Mouse (Mus musculus): Measurements from ENCODE around the gene Rsad2. TPM values are rescaled to one million over a fixed set of nuclear protein-coding genes. Genes with fewer than 3 reads are reported as not detected.

The Rsad2 gene
- polyA plus RNA-seq, 1 experiment: 0.70 TPM

- TF ChIP-seq CTCF (IDR thresholded peaks at IDR 0.05; ENCODE audit: borderline replicate concordance, insufficient read depth, low read depth, low read length) (no peak), POLR2A (IDR thresholded peaks at IDR 0.05; ENCODE audit: borderline replicate concordance, insufficient read depth, low read length) (no peak)
- no peaks in the 10 kb centered on the region for H3K4me1 ChIP-seq (ENCODE audit: control insufficient read depth, insufficient read depth, low read length)
- no peak overlapping the region for H3K4me3 ChIP-seq (replicated peaks; ENCODE audit: insufficient read depth, low read depth, low read length)
- WGBS: 91% methylated on average over 5 of the region's 5 CpGs
- DNase-seq: no peak
- no peak overlapping the region for H3K27ac ChIP-seq (ENCODE audit: insufficient read depth, low read length)
- H3K27me3 ChIP-seq (ENCODE audit: control insufficient read depth, insufficient read depth, low read length): no peaks in the 10 kb centered on the region
These were observed 63.0 kb downstream of the Rsad2 start for GRCm38 (mm10) chr12:26393291-26393690.

Other genes starting within 250 kb of the Rsad2 start
- 13.8 and 16.4 TPM in 2 replicates for gene Rnf144a, start 41.2 kb downstream of the Rsad2 start, polyA plus RNA-seq (2012; rRNA removed)
- gene Cmpk2, start 12.8 kb upstream of the Rsad2 start, polyA plus RNA-seq (2012; rRNA removed): 13.2 and 14.0 TPM in 2 replicates

All from cerebellum, adult 2 months (tissue).